Mouse (Mus musculus) MEL (cell line): ENCODE measurements around the gene Nos1ap. TPM values are rescaled to one million over a fixed set of nuclear protein-coding genes. Genes with fewer than 3 reads are reported as not detected.

Source experiments
- DNase-seq: peaks from one replicate; pipeline ENCODE4 v3.0.0; 2011; ENCODE audit warnings: low read depth, low spot score
- H3K27ac ChIP-seq: 2 replicates; pipeline ENCODE4 v1.5.1; 2012; ENCODE audit warnings: low read depth, mild to moderate bottlenecking, control low read depth, low read length, moderate library complexity; ENCODE audit not compliant: control insufficient read depth
- H3K27me3 ChIP-seq, 2 experiments: fragments of 150-350 bp in 1 of 2; sonication (generic) in 1 of 2; 2 replicates each; pipeline ENCODE4 v1.6.1; 2012; ENCODE audit warnings: low read length in 2 of 2, mild to moderate bottlenecking in 2 of 2, improper control_type of control experiment in 1 of 2, moderate library complexity in 1 of 2; ENCODE audit not compliant: insufficient read depth in 2 of 2, control insufficient read depth in 1 of 2
- H3K36me3 ChIP-seq, 2 experiments: 2 replicates each; pipeline ENCODE4 v1.6.1; 2012 to 2014; ENCODE audit warnings: low read length in 2 of 2, improper control_type of control experiment in 1 of 2, inconsistent platforms in 1 of 2, mild to moderate bottlenecking in 1 of 2; ENCODE audit not compliant: insufficient read depth in 2 of 2, control insufficient read depth in 1 of 2
- H3K4me1 ChIP-seq, 2 experiments: fragments of 150-350 bp in 1 of 2; sonication (generic) in 1 of 2; 2 replicates each; pipeline ENCODE4 v1.6.1; 2012; ENCODE audit warnings: low read length in 2 of 2, improper control_type of control experiment in 1 of 2, mild to moderate bottlenecking in 1 of 2; ENCODE audit not compliant: insufficient read depth in 2 of 2, control insufficient read depth in 1 of 2
- H3K4me3 ChIP-seq, 2 experiments: fragments of 150-350 bp in 1 of 2; sonication (generic) in 1 of 2; 2 replicates each; pipeline ENCODE4 v1.5.1; 2012; ENCODE audit warnings: low read depth in 2 of 2, low read length in 2 of 2, mild to moderate bottlenecking in 2 of 2, moderate library complexity in 2 of 2, control low read depth in 1 of 2, improper control_type of control experiment in 1 of 2; ENCODE audit not compliant: control insufficient read depth in 1 of 2, insufficient read depth in 1 of 2
- H3K79me2 ChIP-seq: 2 replicates; pipeline ENCODE4 v1.6.1; 2012; ENCODE audit warnings: mild to moderate bottlenecking, low read length, moderate library complexity; ENCODE audit not compliant: control insufficient read depth, poor library complexity, insufficient read depth
- H3K9ac ChIP-seq: 2 replicates; pipeline ENCODE4 v1.6.1; 2012; ENCODE audit warnings: low read depth, mild to moderate bottlenecking, control low read depth, low read length, moderate library complexity; ENCODE audit not compliant: control insufficient read depth, poor library complexity, severe bottlenecking
- H3K9me3 ChIP-seq: fragments of 150-350 bp; sonication (generic); replicated peaks from 2 replicates; pipeline ENCODE4 v1.6.1; 2012; ENCODE audit warnings: mild to moderate bottlenecking, low read length, improper control_type of control experiment, moderate library complexity; ENCODE audit not compliant: insufficient read depth
- BHLHE40 ChIP-seq: IDR thresholded peaks from 2 replicates; pipeline ENCODE4 v1.6.1; 2012; ENCODE audit warnings: low read depth, mild to moderate bottlenecking, inconsistent platforms, low read length, improper control_type of control experiment, borderline replicate concordance
- CHD1 ChIP-seq: IDR thresholded peaks from 2 replicates; pipeline ENCODE4 v1.6.1; 2012; ENCODE audit warnings: low read depth, mild to moderate bottlenecking, inconsistent platforms, low read length, improper control_type of control experiment
- CHD2 ChIP-seq: IDR thresholded peaks from 2 replicates; pipeline ENCODE4 v1.6.1; 2011; ENCODE audit warnings: low read length, improper control_type of control experiment
- CTCF ChIP-seq, 3 experiments: IDR thresholded peaks in 2 of 3; conservative IDR thresholded peaks in 1 of 3; 2 replicates each; pipeline ENCODE4 v1.5.1; 2011 to 2012; ENCODE audit warnings: low read length in 3 of 3, low read depth in 2 of 3, mild to moderate bottlenecking in 2 of 3, improper control_type of control experiment in 1 of 3, inconsistent platforms in 1 of 3, mixed read lengths in 1 of 3, moderate library complexity in 1 of 3; ENCODE audit not compliant: control insufficient read depth in 1 of 3, insufficient read depth in 1 of 3, poor library complexity in 1 of 3, severe bottlenecking in 1 of 3
- EP300 ChIP-seq, 2 experiments: IDR thresholded peaks; 2 replicates each; pipeline ENCODE4 v1.6.1; 2011; ENCODE audit warnings: improper control_type of control experiment in 2 of 2, low read length in 2 of 2, low read depth in 1 of 2, mild to moderate bottlenecking in 1 of 2
- ETS1 ChIP-seq: IDR thresholded peaks from 2 replicates; pipeline ENCODE4 v1.6.1; 2012; ENCODE audit warnings: low read depth, mild to moderate bottlenecking, inconsistent platforms, low read length, improper control_type of control experiment, moderate library complexity
- GABPA ChIP-seq: IDR thresholded peaks from 2 replicates; pipeline ENCODE4 v1.6.1; 2012; ENCODE audit warnings: low read depth, mild to moderate bottlenecking, inconsistent platforms, low read length, improper control_type of control experiment, moderate library complexity
- KAT2A ChIP-seq: conservative IDR thresholded peaks from 2 replicates; pipeline ENCODE4 v1.6.1; 2012; ENCODE audit warnings: low read depth, low read length, improper control_type of control experiment, inconsistent platforms
- MAX ChIP-seq: IDR thresholded peaks from 2 replicates; pipeline ENCODE4 v1.6.1; 2011; ENCODE audit warnings: low read length, improper control_type of control experiment
- MEF2A ChIP-seq: IDR thresholded peaks from 2 replicates; pipeline ENCODE4 v1.6.1; 2014; ENCODE audit warnings: low read depth, mild to moderate bottlenecking, inconsistent platforms, low read length, improper control_type of control experiment; ENCODE audit not compliant: poor library complexity, insufficient replicate concordance, severe bottlenecking; ENCODE audit errors: extremely low read depth
- MXI1 ChIP-seq: IDR thresholded peaks from 2 replicates; pipeline ENCODE4 v1.6.1; 2011; ENCODE audit warnings: mild to moderate bottlenecking, low read depth, low read length, improper control_type of control experiment
- NRF1 ChIP-seq: IDR thresholded peaks from 2 replicates; pipeline ENCODE4 v1.6.1; 2014; ENCODE audit warnings: low read depth, mild to moderate bottlenecking, inconsistent platforms, low read length, improper control_type of control experiment, moderate library complexity; ENCODE audit not compliant: poor library complexity, insufficient read depth, severe bottlenecking
- POLR2A ChIP-seq, 2 experiments: IDR thresholded peaks; 2 replicates each; pipeline ENCODE4 v1.6.1; 2011 to 2012; ENCODE audit warnings: low read length in 2 of 2, mild to moderate bottlenecking in 2 of 2, control low read depth in 1 of 2, improper control_type of control experiment in 1 of 2, low read depth in 1 of 2, moderate library complexity in 1 of 2; ENCODE audit not compliant: control insufficient read depth in 1 of 2, insufficient read depth in 1 of 2, poor library complexity in 1 of 2
- RCOR1 ChIP-seq: IDR thresholded peaks from 2 replicates; pipeline ENCODE4 v1.6.1; 2012; ENCODE audit warnings: low read depth, mild to moderate bottlenecking, inconsistent platforms, low read length, improper control_type of control experiment
- SIN3A ChIP-seq: IDR thresholded peaks from 2 replicates; pipeline ENCODE4 v1.6.1; 2012; ENCODE audit warnings: low read length, improper control_type of control experiment, inconsistent platforms
- SMC3 ChIP-seq: IDR thresholded peaks from 2 replicates; pipeline ENCODE4 v1.6.1; 2011; ENCODE audit warnings: low read depth, low read length, improper control_type of control experiment
- TAL1 ChIP-seq: IDR thresholded peaks from 2 replicates; pipeline ENCODE4 v1.6.1; 2012; ENCODE audit warnings: mild to moderate bottlenecking, inconsistent platforms, low read length, moderate library complexity, mixed read lengths
- TBP ChIP-seq: IDR thresholded peaks from 2 replicates; pipeline ENCODE4 v1.8.0; 2011; ENCODE audit warnings: low read depth, low read length, improper control_type of control experiment
- TCF12 ChIP-seq: IDR thresholded peaks from 2 replicates; pipeline ENCODE4 v1.6.1; 2014; ENCODE audit warnings: low read depth, mild to moderate bottlenecking, inconsistent platforms, low read length, improper control_type of control experiment, moderate library complexity
- UBTF ChIP-seq: IDR thresholded peaks from 2 replicates; pipeline ENCODE4 v1.6.1; 2012; ENCODE audit warnings: low read depth, mild to moderate bottlenecking, inconsistent platforms, low read length, improper control_type of control experiment, moderate library complexity, borderline replicate concordance; ENCODE audit not compliant: insufficient read depth
- USF2 ChIP-seq, 2 experiments: IDR thresholded peaks; 2 replicates each; pipeline ENCODE4 v1.6.1; 2011 to 2012; ENCODE audit warnings: improper control_type of control experiment in 2 of 2, low read length in 2 of 2, borderline replicate concordance in 1 of 2, inconsistent platforms in 1 of 2, low read depth in 1 of 2, mild to moderate bottlenecking in 1 of 2; ENCODE audit not compliant: insufficient read depth in 1 of 2
- ZC3H11A ChIP-seq: IDR thresholded peaks from 2 replicates; pipeline ENCODE4 v1.6.1; 2012; ENCODE audit warnings: low read depth, mild to moderate bottlenecking, inconsistent platforms, low read length, improper control_type of control experiment
- ZKSCAN1 ChIP-seq: IDR thresholded peaks from 2 replicates; pipeline ENCODE4 v1.6.1; 2012; ENCODE audit warnings: low read depth, mild to moderate bottlenecking, inconsistent platforms, low read length, improper control_type of control experiment, moderate library complexity
- ZMIZ1 ChIP-seq: IDR thresholded peaks from 2 replicates; pipeline ENCODE4 v1.6.1; 2012; ENCODE audit warnings: low read depth, mild to moderate bottlenecking, inconsistent platforms, low read length, improper control_type of control experiment, moderate library complexity
- polyA plus RNA-seq, 2 experiments: library from polyadenylated mRNA; stranded (reverse) in 1 of 2; unstranded in 1 of 2; fragments of >175 nt in 1 of 2; fragments of >200 nt in 1 of 2; gene quantifications; 2 replicates each; pipeline versions ENCODE4 v1.2.1 to v1.2.4; 2012; ENCODE audit warnings: low replicate concordance in 2 of 2, low read depth in 1 of 2; ENCODE audit not compliant: insufficient read length in 2 of 2, insufficient read depth in 1 of 2, missing spikeins in 1 of 2
- total RNA-seq: library from RNA; depleted of rRNA; stranded (reverse); fragments of 300-350 nt; gene quantifications from 2 replicates; pipeline ENCODE4 v1.2.3, GENCODE M21; 2012

Gene Nos1ap
- total and polyA plus RNA-seq, 3 experiments, result 0.62 to 2.4 TPM; not detected in 1

DNA sequence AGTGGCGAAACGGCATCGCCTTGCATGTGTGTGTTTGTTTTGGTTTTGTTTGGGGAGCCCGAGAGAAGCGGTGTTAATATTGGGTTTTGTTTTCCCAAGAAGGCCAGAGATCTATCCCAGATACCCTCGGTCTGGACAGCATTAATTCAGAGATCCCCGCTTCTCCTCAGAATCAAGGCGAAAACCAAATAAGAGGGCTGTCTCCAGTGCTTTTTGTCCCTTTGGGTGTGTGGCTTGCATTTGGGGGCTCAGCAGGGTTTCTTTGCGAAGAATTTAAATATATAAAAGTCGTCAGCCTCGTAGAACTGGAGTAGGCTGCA lies 340 bp upstream of the Nos1ap start:
- no peak overlapping the region for H3K27ac ChIP-seq
- H3K4me1 ChIP-seq, result 0 out of 4 replicates have a peak, but pooled peaks cover 0 to 3% of the 10 kb centered on the region in 2 experiments
- H3K36me3 ChIP-seq, result peaks cover 0 to 2% of the 10 kb centered on the region in 2 experiments; a peak in 1 of 4 replicates
- H3K79me2 ChIP-seq, result no peaks in the 10 kb centered on the region; the same call in 1 of the 2 replicates
- H3K9me3 ChIP-seq, result no peaks in the 10 kb centered on the region
- H3K4me3 ChIP-seq, result peak overlapping the region; percentile 96 to 98
- peak overlapping the region; percentile 88 for H3K9ac ChIP-seq
- H3K27me3 ChIP-seq, result no peaks in the 10 kb centered on the region
- TF ChIP-seq CHD1 (no peak), GABPA (no peak), RCOR1 (no peak), EP300 (IDR thresholded peaks at IDR 0.05; ENCODE audit: low read depth in 1 of 2, low read length in 2 of 2) (no peak), TCF12 (no peak)
- DNase-seq, result no peak

DNA sequence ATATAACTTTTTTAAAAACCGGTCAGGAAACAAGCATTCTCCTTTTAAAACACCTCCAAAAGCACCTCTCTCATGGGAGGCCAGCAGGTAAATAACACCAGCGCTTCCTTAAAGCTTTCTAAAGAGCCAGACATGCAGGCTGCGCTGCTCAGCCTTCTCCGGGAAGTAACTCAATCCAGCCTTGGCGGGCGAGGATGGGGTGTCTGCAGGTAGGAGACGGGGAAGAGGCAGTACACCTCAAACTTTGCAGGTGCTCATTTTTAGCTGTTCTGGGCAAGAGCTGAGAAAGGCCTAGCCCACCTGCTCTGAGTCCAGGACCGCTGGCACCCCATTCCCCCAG lies 812 bp downstream of the Nos1ap start:
- no peaks in the 10 kb centered on the region; the same call in 1 of the 2 replicates for H3K79me2 ChIP-seq
- peaks cover 0 to 2% of the 10 kb centered on the region in 2 experiments; a peak in 1 of 4 replicates for H3K36me3 ChIP-seq
- 0 out of 4 replicates have a peak, but pooled peaks cover 0 to 3% of the 10 kb centered on the region in 2 experiments for H3K4me1 ChIP-seq
- peak overlapping the region; percentile 88 for H3K9ac ChIP-seq
- no peak for TF ChIP-seq USF2 (IDR thresholded peaks at IDR 0.05; ENCODE audit: borderline replicate concordance in 1 of 2, insufficient read depth in 1 of 2, low read depth in 1 of 2, low read length in 2 of 2)
- TF ChIP-seq MAX, result no peak
- no peak for TF ChIP-seq BHLHE40
- no peak for TF ChIP-seq KAT2A
- no peak for TF ChIP-seq ZKSCAN1
- no peak for TF ChIP-seq TAL1
- no peak for TF ChIP-seq ETS1
- no peak for TF ChIP-seq TBP
- H3K27ac ChIP-seq, result no peak overlapping the region
- no peaks in the 10 kb centered on the region for H3K9me3 ChIP-seq
- no peak for DNase-seq
- H3K4me3 ChIP-seq, result peak overlapping the region; percentile 74 to 96
- no peaks in the 10 kb centered on the region for H3K27me3 ChIP-seq

DNA sequence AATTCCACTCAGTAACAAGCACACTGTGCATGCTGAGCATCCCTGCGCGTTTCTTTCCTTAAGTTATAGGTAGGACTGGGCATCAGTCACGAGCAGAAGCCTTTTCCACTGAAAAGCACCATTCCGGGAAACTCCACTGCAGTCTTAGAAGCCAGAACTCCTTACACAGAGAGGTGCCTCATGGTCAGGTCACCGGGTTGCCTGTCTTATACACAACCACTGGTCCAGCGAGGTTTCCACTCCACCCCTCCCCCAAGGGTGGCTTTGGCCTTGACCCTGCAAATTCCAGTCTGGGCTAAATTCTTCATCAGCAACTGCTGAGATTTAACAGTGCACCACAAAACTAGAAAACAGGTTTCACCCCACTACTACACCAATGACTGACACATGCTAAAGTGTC lies 1.3 kb downstream of the Nos1ap start:
- no peak overlapping the region for H3K4me3 ChIP-seq
- H3K9ac ChIP-seq, result no peak overlapping the region
- H3K27ac ChIP-seq, result no peak overlapping the region

More for the DNA sequence above, 1.3 kb downstream of the Nos1ap start:
- H3K36me3 ChIP-seq, result peaks cover 0 to 2% of the 10 kb centered on the region in 2 experiments; a peak in 1 of 4 replicates
- TF ChIP-seq CHD2 (no peak), POLR2A (IDR thresholded peaks at IDR 0.05; ENCODE audit: control insufficient read depth in 1 of 2, insufficient read depth in 1 of 2, low read depth in 1 of 2, low read length in 2 of 2, poor library complexity in 1 of 2) (no peak), ZC3H11A (no peak), RCOR1 (no peak), ZMIZ1 (no peak), CHD1 (no peak), CTCF (IDR thresholded peaks at IDR 0.05 in 2 of 3, conservative IDR thresholded peaks at IDR 0.05 in 1 of 3; ENCODE audit: control insufficient read depth in 1 of 3, insufficient read depth in 1 of 3, low read depth in 2 of 3, low read length in 3 of 3, poor library complexity in 1 of 3, severe bottlenecking in 1 of 3) (no peak), MXI1 (no peak), UBTF (no peak), MEF2A (no peak), SMC3 (no peak), MAX (no peak), SIN3A (no peak), EP300 (IDR thresholded peaks at IDR 0.05; ENCODE audit: low read depth in 1 of 2, low read length in 2 of 2) (no peak), NRF1 (no peak), TCF12 (no peak)
- H3K4me1 ChIP-seq, result 0 out of 4 replicates have a peak, but pooled peaks cover 0 to 3% of the 10 kb centered on the region in 2 experiments
- H3K9me3 ChIP-seq, result no peaks in the 10 kb centered on the region
- no peaks in the 10 kb centered on the region for H3K27me3 ChIP-seq
- no peak for DNase-seq
- H3K79me2 ChIP-seq, result no peaks in the 10 kb centered on the region; the same call in 1 of the 2 replicates
